Mouse (Mus musculus) hindbrain, embryonic 11.5 days (tissue): ENCODE data around the gene Gm4969. TPM values are rescaled to one million over a fixed set of nuclear protein-coding genes. Genes with fewer than 3 reads are reported as not detected.

Experiments used
- ATAC-seq: fragments of 200-750 bp; cut with Nextera tagmentation; 2 replicates; pipeline ENCODE4 v1.8.0; 2017; ENCODE audit warnings: mild to moderate bottlenecking, moderate TSS enrichment, moderate library complexity; ENCODE audit not compliant: low FRiP score
- DNase-seq: peaks from one replicate; pipeline ENCODE4 v3.0.0-alpha.2; 2015; ENCODE audit warnings: low spot score
- H3K27ac ChIP-seq: fragments of 300-500 bp; sonication (generic); 2 replicates; pipeline ENCODE4 v1.5.1; 2014; ENCODE audit warnings: mild to moderate bottlenecking, low read depth, low read length
- H3K27me3 ChIP-seq: fragments of 300-500 bp; sonication (generic); 2 replicates; pipeline ENCODE4 v1.6.1; 2014; ENCODE audit warnings: mild to moderate bottlenecking, low read length, moderate library complexity, mixed read lengths; ENCODE audit not compliant: control insufficient read depth, insufficient read depth
- H3K36me3 ChIP-seq: fragments of 300-500 bp; sonication (generic); 2 replicates; pipeline ENCODE4 v1.6.1; 2014; ENCODE audit warnings: mild to moderate bottlenecking, low read length, moderate library complexity, mixed read lengths; ENCODE audit not compliant: control insufficient read depth, insufficient read depth
- H3K4me1 ChIP-seq: fragments of 300-500 bp; sonication (generic); replicated peaks from 2 replicates; pipeline ENCODE4 v1.6.1; 2014; ENCODE audit warnings: low read length, mixed read lengths; ENCODE audit not compliant: control insufficient read depth, insufficient read depth
- H3K4me2 ChIP-seq: fragments of 300-500 bp; sonication (generic); replicated peaks from 2 replicates; pipeline ENCODE4 v1.6.1; 2014; ENCODE audit warnings: mild to moderate bottlenecking, low read depth, low read length
- H3K4me3 ChIP-seq: fragments of 300-500 bp; sonication (generic); 2 replicates; pipeline ENCODE4 v1.5.1; 2014; ENCODE audit warnings: low read depth, low read length
- H3K9ac ChIP-seq: fragments of 300-500 bp; sonication (generic); 2 replicates; pipeline ENCODE4 v1.6.1; 2014; ENCODE audit warnings: low read depth, low read length
- H3K9me3 ChIP-seq: fragments of 300-500 bp; sonication (generic); 2 replicates; pipeline ENCODE4 v1.6.1; 2016; ENCODE audit warnings: low read length; ENCODE audit not compliant: control insufficient read depth
- WGBS: fragments of 180-500 bp; shearing (Covaris S2); extraction: QIAGEN DNeasy Blood & Tissue Kit; methylation state at CpG from one replicate; pipeline ENCODE4 v1.1.7; 2014; 5-methylcytosine and 5-hydroxymethylcytosine counted together
- polyA plus RNA-seq: library from polyadenylated mRNA; unstranded; fragments of >200 nt; fragmentation: Nextera tagmentation; extraction: Ambion mirVana; gene quantifications from 2 replicates; pipeline ENCODE4 v1.2.1, GENCODE M21; 2014

Gm4969 gene
- 1.0 and 1.4 TPM in 2 replicates for polyA plus RNA-seq

- H3K9ac ChIP-seq = no peak within 1 kb of the TSS
- 0 out of 2 replicates have a peak, but pooled peaks cover 4% of the 10 kb centered on the region for H3K9me3 ChIP-seq
- peaks cover 3% of the 10 kb centered on the region; the same call in 1 of the 2 replicates for H3K27me3 ChIP-seq
- peak within 1 kb of the TSS; percentile 31 for H3K4me2 ChIP-seq
- H3K27ac ChIP-seq = no peak within 1 kb of the TSS
- no peaks in the 10 kb centered on the region for H3K36me3 ChIP-seq
- ATAC-seq (peak; percentile 30; the same call in 1 of the 2 replicates), DNase-seq (peak; percentile 71)
- WGBS = 20% methylated on average over 64 of the region's 64 CpGs
- peak within 1 kb of the TSS; percentile 17; the same call in 1 of the 2 replicates for H3K4me3 ChIP-seq
- no peaks in the 10 kb centered on the region; the same call in 1 of the 2 replicates for H3K4me1 ChIP-seq
Measured at GRCm38 (mm10) chr7:19118028-19118771, at the start of gene Gm4969. Gene Gm4969 (minus strand): TSS chr7:19118368.

GRCm38 (mm10) chr7:19166990-19167389 lies 48.8 kb upstream of the Gm4969 start:
- DNase-seq (no peak), ATAC-seq (no peak)
- H3K9me3 ChIP-seq = no peaks in the 10 kb centered on the region
- WGBS = 85% methylated on average over 3 of the region's 3 CpGs
- peaks cover 14% of the 10 kb centered on the region for H3K27me3 ChIP-seq
- no peak overlapping the region for H3K4me2 ChIP-seq
- H3K4me1 ChIP-seq = peaks cover 7% of the 10 kb centered on the region
- H3K4me3 ChIP-seq = no peak overlapping the region
- no peak overlapping the region for H3K27ac ChIP-seq
- H3K9ac ChIP-seq = no peak overlapping the region
- H3K36me3 ChIP-seq = no peaks in the 10 kb centered on the region

GRCm38 (mm10) chr7:19165656-19166423 lies 47.7 kb upstream of the Gm4969 start, which contains the start of gene Gipr:
Gene Gipr (minus strand): TSS chr7:19166127.
- DNase-seq (peak; percentile 31), ATAC-seq (peak; percentile 31; the same call in 1 of the 2 replicates)
- Histone ChIP-seq H3K4me2 (no peak within 1 kb of the TSS), H3K4me3 (no peak within 1 kb of the TSS), H3K9me3 (no peaks in the 10 kb centered on the region), H3K4me1 (peaks cover 7% of the 10 kb centered on the region), H3K36me3 (no peaks in the 10 kb centered on the region), H3K9ac (no peak within 1 kb of the TSS), H3K27ac (no peak within 1 kb of the TSS), H3K27me3 (peaks cover 14% of the 10 kb centered on the region)
- 15% methylated on average over 14 of the region's 14 CpGs for WGBS

GRCm38 (mm10) chr7:19164978-19165377 lies 46.8 kb upstream of the Gm4969 start:
- H3K4me2 ChIP-seq = no peak overlapping the region
- H3K27ac ChIP-seq = no peak overlapping the region
- peak; percentile 39 for DNase-seq
- 2% methylated on average over 13 of the region's 13 CpGs for WGBS
- no peak overlapping the region for H3K4me3 ChIP-seq
- no peaks in the 10 kb centered on the region for H3K36me3 ChIP-seq
- no peaks in the 10 kb centered on the region for H3K9me3 ChIP-seq
- no peak for ATAC-seq
- H3K27me3 ChIP-seq = peaks cover 21% of the 10 kb centered on the region
- peaks cover 7% of the 10 kb centered on the region for H3K4me1 ChIP-seq
- H3K9ac ChIP-seq = no peak overlapping the region

GRCm38 (mm10) chr7:19164189-19164588 lies 46.0 kb upstream of the Gm4969 start:
- Histone ChIP-seq H3K4me3 (no peak overlapping the region), H3K27ac (no peak overlapping the region), H3K9ac (no peak overlapping the region), H3K4me2 (peak overlapping the region; percentile 14; the same call in 1 of the 2 replicates), H3K27me3 (peaks cover 28% of the 10 kb centered on the region), H3K36me3 (no peaks in the 10 kb centered on the region), H3K9me3 (no peaks in the 10 kb centered on the region), H3K4me1 (peaks cover 7% of the 10 kb centered on the region)
- WGBS = under 1% methylated on average over 6 of the region's 6 CpGs
- ATAC-seq (no peak), DNase-seq (peak; percentile 12)

- Histone ChIP-seq H3K36me3 (no peaks in the 10 kb centered on the region), H3K9ac (no peak overlapping the region), H3K9me3 (no peaks in the 10 kb centered on the region), H3K4me3 (no peak overlapping the region), H3K27me3 (peaks cover 30% of the 10 kb centered on the region), H3K27ac (no peak overlapping the region), H3K4me1 (peaks cover 7% of the 10 kb centered on the region), H3K4me2 (no peak overlapping the region)
- DNase-seq = no peak
- ATAC-seq = no peak
- 26% methylated on average over 12 of the region's 12 CpGs for WGBS
Measured at GRCm38 (mm10) chr7:19163752-19164151, 45.6 kb upstream of the Gm4969 start.

- H3K9ac ChIP-seq = no peak overlapping the region
- no peak overlapping the region for H3K4me2 ChIP-seq
- no peaks in the 10 kb centered on the region for H3K9me3 ChIP-seq
- peaks cover 7% of the 10 kb centered on the region for H3K4me1 ChIP-seq
- H3K36me3 ChIP-seq = no peaks in the 10 kb centered on the region
- DNase-seq = no peak
- 87% methylated on average over 7 of the region's 7 CpGs for WGBS
- peaks cover 30% of the 10 kb centered on the region for H3K27me3 ChIP-seq
- H3K27ac ChIP-seq = no peak overlapping the region
- ATAC-seq = no peak
- no peak overlapping the region for H3K4me3 ChIP-seq
Measured at GRCm38 (mm10) chr7:19162928-19163327, 44.8 kb upstream of the Gm4969 start.

- peak; percentile 30; the same call in 1 of the 2 replicates for ATAC-seq
Measured at GRCm38 (mm10) chr7:19160115-19160514, 41.9 kb upstream of the Gm4969 start.

More at GRCm38 (mm10) chr7:19160115-19160514, 41.9 kb upstream of the Gm4969 start:
- no peaks in the 10 kb centered on the region for H3K36me3 ChIP-seq
- peak; percentile 53 for DNase-seq
- H3K9me3 ChIP-seq = no peaks in the 10 kb centered on the region
- no peak overlapping the region for H3K9ac ChIP-seq
- no peak overlapping the region for H3K27ac ChIP-seq
- WGBS = 2% methylated on average over 19 of the region's 20 CpGs
- peak overlapping the region; percentile 45 for H3K4me2 ChIP-seq
- peaks cover 6% of the 10 kb centered on the region; the same call in 1 of the 2 replicates for H3K4me1 ChIP-seq
- H3K27me3 ChIP-seq = peaks cover 27% of the 10 kb centered on the region
- H3K4me3 ChIP-seq = peak overlapping the region; percentile 27
